Mouse (Mus musculus) bone marrow, adult 2 months (tissue): ENCODE results near the gene Plscr3.

Experiments
- CTCF ChIP-seq: fragments of 200-500 bp; IDR thresholded peaks from 2 replicates; pipeline ENCODE4 v1.5.1; 2011; ENCODE audit warnings: low read length, control low read depth; ENCODE audit not compliant: control insufficient read depth, insufficient read depth
- POLR2A ChIP-seq: fragments of 200-500 bp; IDR thresholded peaks from 2 replicates; pipeline ENCODE4 v1.6.1; 2011; ENCODE audit warnings: low read depth, mild to moderate bottlenecking, control low read depth, low read length, borderline replicate concordance; ENCODE audit not compliant: control insufficient read depth

DNA sequence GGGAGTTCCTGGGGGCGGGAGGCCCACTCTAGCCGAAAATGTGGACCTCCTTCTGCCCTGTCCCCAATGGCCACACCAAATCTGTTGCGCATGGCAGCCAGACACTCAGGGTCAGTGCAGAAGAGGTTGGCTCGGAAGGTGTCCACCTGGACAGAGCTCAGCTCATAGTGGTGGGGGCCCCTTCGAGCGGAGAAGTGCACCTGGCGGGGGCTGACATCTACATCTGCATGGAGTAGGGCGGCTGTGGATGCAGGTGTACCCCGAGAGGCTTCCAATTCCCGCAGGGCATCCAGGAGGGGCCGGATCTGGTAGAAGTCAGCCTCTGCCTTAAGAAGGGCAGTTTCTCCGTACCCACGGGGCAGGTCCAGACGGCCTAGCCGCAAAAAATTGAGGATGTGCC lies 33.5 kb downstream of the Plscr3 start:
- TF ChIP-seq CTCF, result no peak
- TF ChIP-seq POLR2A, result no peak
